Mouse (Mus musculus) lung, adult 2 months (tissue): ENCODE measurements around the gene Gabrr2.

Experiments
- CTCF ChIP-seq: fragments of 200-500 bp; IDR thresholded peaks from 2 replicates; pipeline ENCODE4 v1.5.1; 2011; ENCODE audit warnings: mild to moderate bottlenecking, low read length, control low read depth; ENCODE audit not compliant: insufficient read depth
- POLR2A ChIP-seq: fragments of 200-500 bp; IDR thresholded peaks from 2 replicates; pipeline ENCODE4 v1.6.1; 2011; ENCODE audit warnings: low read depth, mild to moderate bottlenecking, control low read depth, low read length, borderline replicate concordance; ENCODE audit errors: extremely low read depth

DNA sequence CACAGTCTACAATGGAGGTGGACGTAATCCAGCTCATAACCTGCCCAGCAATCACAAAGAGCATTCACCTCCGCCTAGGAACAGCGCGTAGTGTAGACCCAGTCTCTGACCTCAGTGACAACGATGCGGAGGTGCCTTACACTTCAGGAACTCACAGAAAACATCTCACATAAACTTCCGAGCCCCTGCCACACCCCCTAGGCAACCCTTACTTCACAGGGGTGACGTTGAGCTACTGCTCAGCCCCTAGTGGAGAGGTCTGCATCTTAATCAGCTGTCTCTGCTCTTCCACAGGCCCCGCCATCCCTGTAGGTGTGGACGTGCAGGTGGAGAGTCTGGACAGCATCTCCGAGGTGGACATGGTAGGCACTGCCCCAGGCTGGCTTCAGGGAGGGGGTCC, 14.4 kb downstream of the Gabrr2 start:
- no peak for TF ChIP-seq POLR2A
- TF ChIP-seq CTCF, result no peak
